Mouse (Mus musculus): ENCODE measurements around the gene Xirp1. TPM values are rescaled to one million over a fixed set of nuclear protein-coding genes. Genes with fewer than 3 reads are reported as not detected.
A peak's percentile ranks its signal among the peaks of the same experiment; 100 is the strongest.

Gene Xirp1
- total and polyA plus RNA-seq, 3 experiments, result 55.5 to 133 (median 118) TPM

DNA sequence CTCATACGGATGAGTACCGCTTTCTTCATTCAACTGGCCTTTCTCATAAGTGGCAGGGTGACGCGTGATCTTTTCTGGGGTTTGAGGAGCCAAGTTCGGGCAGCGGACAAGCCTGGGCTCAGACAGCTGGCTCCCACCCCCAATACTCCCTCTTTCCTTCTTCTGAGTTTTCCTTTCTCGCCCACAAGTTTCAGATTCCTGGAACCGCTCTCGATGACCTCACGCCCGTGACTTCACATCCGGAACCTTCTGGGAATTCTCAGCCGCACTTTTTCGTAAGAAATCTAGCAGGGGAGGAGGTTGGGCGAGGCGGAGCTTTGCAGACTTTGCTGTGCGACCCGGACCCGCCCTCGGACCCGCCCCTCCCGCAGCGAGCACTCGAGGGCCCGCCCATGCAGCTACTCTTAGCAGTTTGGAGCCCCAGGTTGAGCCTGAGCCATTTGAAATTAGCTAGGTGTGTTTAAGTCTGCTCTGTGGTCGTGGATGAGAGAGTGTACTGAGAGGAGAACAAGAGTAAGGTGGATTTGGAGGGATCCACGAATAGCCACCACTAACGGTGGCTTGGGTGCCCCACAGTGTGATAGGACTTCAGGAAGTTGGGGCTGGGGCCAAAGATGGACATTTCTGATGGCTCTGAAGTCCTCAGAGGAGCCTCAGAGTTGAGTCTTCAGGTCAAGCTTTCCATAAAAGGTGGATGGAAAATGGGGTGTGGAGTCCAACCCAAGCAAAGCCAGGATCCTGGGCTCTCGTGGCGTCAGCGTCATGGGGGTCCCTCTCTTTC, 21.3 kb downstream of the Xirp1 start:
- peak overlapping the region; percentile 40 for H3K9ac ChIP-seq (ENCODE audit: low read depth, low read length)
- H3K27ac ChIP-seq, result peak overlapping the region; percentile 69
- H3K4me3 ChIP-seq, result peak overlapping the region; percentile 45
- no peaks in the 10 kb centered on the region for H3K36me3 ChIP-seq (ENCODE audit: control insufficient read depth, insufficient read depth, low read length)
- H3K79me2 ChIP-seq (replicated peaks; ENCODE audit: control insufficient read depth, insufficient read depth, low read length), result no peaks in the 10 kb centered on the region
- DNase-seq, result peak; percentile 91 to 92
- H3K4me1 ChIP-seq (ENCODE audit: control insufficient read depth, insufficient read depth, low read length), result peaks cover 2% of the 10 kb centered on the region; the same call in 1 of the 2 replicates
- 9% methylated on average over 31 of the region's 31 CpGs for WGBS
- intact Hi-C loops (cut with DNase I), result no loop called here
- TF ChIP-seq EP300 (IDR thresholded peaks at IDR 0.05; ENCODE audit: insufficient read depth, low read depth, low read length) (peak; percentile 81), CTCF (IDR thresholded peaks at IDR 0.05) (no peak), POLR2A (IDR thresholded peaks at IDR 0.05; ENCODE audit: insufficient read depth, low read depth, low read length) (peak; percentile 63)
- no peaks in the 10 kb centered on the region for H3K27me3 ChIP-seq (ENCODE audit: control insufficient read depth, insufficient read depth, low read length)

- H3K4me3 ChIP-seq, result no peak overlapping the region
- no peaks in the 10 kb centered on the region for H3K79me2 ChIP-seq (replicated peaks; ENCODE audit: control insufficient read depth, insufficient read depth, low read length)
- H3K27ac ChIP-seq, result no peak overlapping the region; the same call in 1 of the 2 replicates
- H3K27me3 ChIP-seq (ENCODE audit: control insufficient read depth, insufficient read depth, low read length), result no peaks in the 10 kb centered on the region
- WGBS, result 82% methylated on average over 5 of the region's 5 CpGs
- TF ChIP-seq CTCF (IDR thresholded peaks at IDR 0.05) (no peak), POLR2A (IDR thresholded peaks at IDR 0.05; ENCODE audit: insufficient read depth, low read depth, low read length) (no peak), EP300 (IDR thresholded peaks at IDR 0.05; ENCODE audit: insufficient read depth, low read depth, low read length) (no peak)
- H3K4me1 ChIP-seq (ENCODE audit: control insufficient read depth, insufficient read depth, low read length), result peaks cover 2% of the 10 kb centered on the region; the same call in 1 of the 2 replicates
- DNase-seq, result no peak
- no peaks in the 10 kb centered on the region for H3K36me3 ChIP-seq (ENCODE audit: control insufficient read depth, insufficient read depth, low read length)
- intact Hi-C loops (cut with DNase I), result loop anchor here (1.0 kb wide), 1 partner anchor 15 kb away; no protein-coding TSS in a partner anchor
- H3K9ac ChIP-seq (ENCODE audit: low read depth, low read length), result no peak overlapping the region
Observed at GRCm38 (mm10) chr9:120000761-120001160, 22.6 kb downstream of the Xirp1 start.

DNA sequence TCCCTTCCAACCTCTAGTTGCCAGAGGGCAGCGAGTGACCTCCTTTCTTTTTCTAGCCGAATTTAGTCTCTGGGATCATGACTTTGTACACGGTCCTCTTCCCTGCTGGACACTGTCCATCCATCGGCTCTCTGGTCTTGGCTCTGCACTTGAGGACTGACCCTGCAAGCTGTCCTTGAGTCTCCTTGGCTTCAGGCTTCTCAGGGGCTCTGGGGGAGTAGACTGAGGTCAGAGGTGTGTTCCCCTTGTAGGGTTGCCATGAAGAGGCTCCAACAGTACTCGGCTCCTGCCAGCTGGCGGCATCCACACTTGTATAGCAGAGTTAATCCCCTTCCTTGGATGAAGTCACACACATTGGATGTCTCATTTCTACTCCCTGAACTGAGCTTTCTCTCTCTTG, 23.8 kb downstream of the Xirp1 start:
- Histone ChIP-seq H3K27me3 (ENCODE audit: control insufficient read depth, insufficient read depth, low read length) (no peaks in the 10 kb centered on the region), H3K36me3 (ENCODE audit: control insufficient read depth, insufficient read depth, low read length) (no peaks in the 10 kb centered on the region), H3K9ac (ENCODE audit: low read depth, low read length) (0 out of 2 replicates have a peak overlapping the region, but pooled peaks have one; percentile 9), H3K4me3 (no peak overlapping the region), H3K27ac (no peak overlapping the region), H3K4me1 (ENCODE audit: control insufficient read depth, insufficient read depth, low read length) (peaks cover 2% of the 10 kb centered on the region; the same call in 1 of the 2 replicates), H3K79me2 (replicated peaks; ENCODE audit: control insufficient read depth, insufficient read depth, low read length) (no peaks in the 10 kb centered on the region)
- intact Hi-C loops (cut with DNase I), result loop anchor here (1.0 kb wide), 1 partner anchor 14 kb away; no protein-coding TSS in a partner anchor
- DNase-seq, result peak; percentile 47 to 63
- 51% methylated on average over 6 of the region's 6 CpGs for WGBS
- TF ChIP-seq POLR2A (IDR thresholded peaks at IDR 0.05; ENCODE audit: insufficient read depth, low read depth, low read length), result no peak
- no peak for TF ChIP-seq CTCF (IDR thresholded peaks at IDR 0.05)
- TF ChIP-seq EP300 (IDR thresholded peaks at IDR 0.05; ENCODE audit: insufficient read depth, low read depth, low read length), result no peak

- intact Hi-C loops (cut with DNase I), result no loop called here
- DNase-seq, result no peak
- WGBS, result 69% methylated on average over 1 of the region's 1 CpGs
- H3K4me1 ChIP-seq (ENCODE audit: control insufficient read depth, insufficient read depth, low read length), result peaks cover 2% of the 10 kb centered on the region; the same call in 1 of the 2 replicates
- no peak for TF ChIP-seq EP300 (IDR thresholded peaks at IDR 0.05; ENCODE audit: insufficient read depth, low read depth, low read length)
- no peak for TF ChIP-seq CTCF (IDR thresholded peaks at IDR 0.05)
- TF ChIP-seq POLR2A (IDR thresholded peaks at IDR 0.05; ENCODE audit: insufficient read depth, low read depth, low read length), result no peak
- H3K36me3 ChIP-seq (ENCODE audit: control insufficient read depth, insufficient read depth, low read length), result no peaks in the 10 kb centered on the region
- H3K9ac ChIP-seq (ENCODE audit: low read depth, low read length), result no peak overlapping the region
- H3K4me3 ChIP-seq, result no peak overlapping the region
- H3K79me2 ChIP-seq (replicated peaks; ENCODE audit: control insufficient read depth, insufficient read depth, low read length), result no peaks in the 10 kb centered on the region
- no peaks in the 10 kb centered on the region for H3K27me3 ChIP-seq (ENCODE audit: control insufficient read depth, insufficient read depth, low read length)
- no peak overlapping the region for H3K27ac ChIP-seq
Observed at GRCm38 (mm10) chr9:119998776-119999175, 24.6 kb downstream of the Xirp1 start.

DNA sequence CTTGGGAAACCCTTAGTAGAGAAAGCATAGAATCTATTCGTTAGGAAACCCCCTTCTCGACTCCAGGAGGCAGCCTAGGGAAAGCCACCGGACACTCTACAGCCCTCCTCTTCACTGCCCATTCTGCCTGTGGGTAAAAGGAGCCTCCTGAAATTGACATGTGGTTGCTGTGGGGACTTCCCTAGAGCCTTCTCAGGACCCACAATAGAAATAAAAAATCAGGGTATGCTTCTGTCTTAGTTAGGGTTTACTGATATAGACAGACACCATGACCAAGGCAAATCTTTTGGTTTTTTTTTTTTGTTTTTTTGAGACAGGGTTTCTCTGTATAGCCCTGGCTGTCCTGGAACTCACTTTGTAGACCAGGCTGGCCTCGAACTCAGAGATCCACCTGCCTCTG, 27.3 kb downstream of the Xirp1 start:
- H3K9ac ChIP-seq (ENCODE audit: low read depth, low read length), result no peak overlapping the region
- no peaks in the 10 kb centered on the region for H3K79me2 ChIP-seq (replicated peaks; ENCODE audit: control insufficient read depth, insufficient read depth, low read length)
- H3K4me1 ChIP-seq (ENCODE audit: control insufficient read depth, insufficient read depth, low read length), result no peaks in the 10 kb centered on the region
- no peak overlapping the region for H3K27ac ChIP-seq
- no peaks in the 10 kb centered on the region for H3K36me3 ChIP-seq (ENCODE audit: control insufficient read depth, insufficient read depth, low read length)
- H3K27me3 ChIP-seq (ENCODE audit: control insufficient read depth, insufficient read depth, low read length), result no peaks in the 10 kb centered on the region
- 74% methylated on average over 4 of the region's 4 CpGs for WGBS
- H3K4me3 ChIP-seq, result no peak overlapping the region
- intact Hi-C loops (cut with DNase I), result no loop called here
- TF ChIP-seq CTCF (IDR thresholded peaks at IDR 0.05) (no peak), EP300 (IDR thresholded peaks at IDR 0.05; ENCODE audit: insufficient read depth, low read depth, low read length) (no peak), POLR2A (IDR thresholded peaks at IDR 0.05; ENCODE audit: insufficient read depth, low read depth, low read length) (no peak)
- DNase-seq, result no peak

DNA sequence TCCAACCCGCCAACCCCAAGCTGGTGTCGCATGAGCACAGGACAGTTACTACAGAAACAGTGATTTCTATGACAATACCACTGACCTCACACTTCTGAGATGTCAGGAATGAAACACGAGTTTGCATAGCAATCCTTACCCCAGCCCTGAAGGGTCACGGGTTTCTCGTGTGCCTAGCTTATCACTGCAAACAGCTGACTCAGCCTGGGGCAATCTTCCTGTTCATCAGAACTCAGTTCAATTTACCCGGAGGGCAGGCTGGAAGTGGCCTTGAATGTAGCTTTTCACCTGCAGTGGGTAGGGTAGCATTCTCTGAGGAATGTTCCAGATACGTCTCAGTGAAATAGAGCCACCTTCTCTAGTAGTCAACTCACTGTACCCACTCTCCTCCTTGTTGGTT, 29.2 kb downstream of the Xirp1 start:
- H3K9ac ChIP-seq (ENCODE audit: low read depth, low read length), result no peak overlapping the region
- no peaks in the 10 kb centered on the region for H3K4me1 ChIP-seq (ENCODE audit: control insufficient read depth, insufficient read depth, low read length)
- H3K4me3 ChIP-seq, result no peak overlapping the region
- H3K27me3 ChIP-seq (ENCODE audit: control insufficient read depth, insufficient read depth, low read length), result no peaks in the 10 kb centered on the region
- DNase-seq, result no peak
- TF ChIP-seq POLR2A (IDR thresholded peaks at IDR 0.05; ENCODE audit: insufficient read depth, low read depth, low read length), result no peak
- no peak for TF ChIP-seq CTCF (IDR thresholded peaks at IDR 0.05)
- no peak for TF ChIP-seq EP300 (IDR thresholded peaks at IDR 0.05; ENCODE audit: insufficient read depth, low read depth, low read length)
- intact Hi-C loops (cut with DNase I), result no loop called here
- WGBS, result 71% methylated on average over 7 of the region's 7 CpGs
- no peaks in the 10 kb centered on the region for H3K36me3 ChIP-seq (ENCODE audit: control insufficient read depth, insufficient read depth, low read length)
- no peaks in the 10 kb centered on the region for H3K79me2 ChIP-seq (replicated peaks; ENCODE audit: control insufficient read depth, insufficient read depth, low read length)
- no peak overlapping the region for H3K27ac ChIP-seq

Data from heart, adult 2 months (tissue).